Mouse (Mus musculus): ENCODE data around the gene Ubac2.

Ubac2 gene

GRCm38 (mm10) chr14:121927451-121927850 is 49.0 kb downstream of the Ubac2 start:
- no peak for DNase-seq

GRCm38 (mm10) chr14:121928375-121929137 is 50.1 kb downstream of the Ubac2 start:
- DNase-seq = peak; percentile 73

GRCm38 (mm10) chr14:121929243-121929951 is 51.0 kb downstream of the Ubac2 start:
- DNase-seq = no peak

- no peak for DNase-seq
Measured at GRCm38 (mm10) chr14:121930731-121931383, 52.4 kb downstream of the Ubac2 start.

GRCm38 (mm10) chr14:121931594-121931993 is 53.2 kb downstream of the Ubac2 start:
- no peak for DNase-seq

- DNase-seq = no peak
Measured at GRCm38 (mm10) chr14:121932180-121932579, 53.8 kb downstream of the Ubac2 start.

- DNase-seq = no peak
Measured at GRCm38 (mm10) chr14:121933906-121934596, 55.6 kb downstream of the Ubac2 start.

GRCm38 (mm10) chr14:121934597-121934946 is 56.2 kb downstream of the Ubac2 start:
- DNase-seq = no peak

GRCm38 (mm10) chr14:121936356-121936755 is 57.9 kb downstream of the Ubac2 start:
- no peak for DNase-seq

- no peak for DNase-seq
Measured at GRCm38 (mm10) chr14:121936856-121937255, 58.4 kb downstream of the Ubac2 start.

GRCm38 (mm10) chr14:121937601-121938255 is 59.3 kb downstream of the Ubac2 start:
- DNase-seq = no peak

GRCm38 (mm10) chr14:121938256-121939191 is 60.1 kb downstream of the Ubac2 start:
- DNase-seq = no peak

GRCm38 (mm10) chr14:121939582-121939981 is 61.2 kb downstream of the Ubac2 start:
- no peak for DNase-seq

GRCm38 (mm10) chr14:121946131-121946530 is 67.7 kb downstream of the Ubac2 start:
- no peak for DNase-seq

- no peak for DNase-seq
Measured at GRCm38 (mm10) chr14:121946728-121947127, 68.3 kb downstream of the Ubac2 start.

GRCm38 (mm10) chr14:121947201-121947760 is 68.9 kb downstream of the Ubac2 start:
- DNase-seq = no peak

- DNase-seq = no peak
Measured at GRCm38 (mm10) chr14:121947966-121948365, 69.5 kb downstream of the Ubac2 start.

GRCm38 (mm10) chr14:121949436-121949835 is 71.0 kb downstream of the Ubac2 start:
- DNase-seq = no peak

- DNase-seq = no peak
Measured at GRCm38 (mm10) chr14:121949897-121950296, 71.5 kb downstream of the Ubac2 start.

GRCm38 (mm10) chr14:121951399-121952045 is 73.1 kb downstream of the Ubac2 start:
- DNase-seq = no peak

GRCm38 (mm10) chr14:121952046-121952400 is 73.6 kb downstream of the Ubac2 start:
- DNase-seq = no peak

Data from lung, postnatal 10 days (tissue).